9 mouse cellular contexts compared by ENCODE assay signal in the genomic region with DNA sequence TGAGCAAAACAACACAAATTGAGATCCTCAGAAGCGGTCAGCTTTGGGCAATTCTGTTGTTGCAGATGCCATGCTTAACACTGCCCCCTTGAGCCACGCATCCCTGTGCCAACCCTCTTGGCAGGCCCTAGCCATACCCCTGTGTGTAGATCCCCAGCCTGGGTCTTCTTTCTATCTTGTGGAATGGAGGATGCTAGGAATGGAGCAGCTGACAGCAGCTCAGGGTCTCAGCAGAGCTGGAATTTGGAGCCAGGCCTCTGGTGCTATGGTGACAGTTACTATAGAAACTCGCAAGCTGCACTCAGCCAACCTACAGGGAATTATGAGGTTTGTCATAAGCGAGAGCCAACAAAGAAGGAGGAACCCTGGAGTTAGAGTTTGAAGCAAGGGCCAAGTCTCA. TPM values are rescaled to one million over a fixed set of nuclear protein-coding genes. Genes with fewer than 3 reads are reported as not detected.
DNase-seq lines count a peak whose midpoint lies in the region; ATAC-seq and TF ChIP-seq lines count a peak whose summit lies in the region.
"Had no signal": no experiment of that assay in that cellular context is flagged by ENCODE, and none has a peak within 500 bp of the region (broad histone marks: within the 10 kb centered on the region; RNA-seq: fewer than 3 reads in every experiment).

No protein-coding gene starts in this region.

- no peaks in the 10 kb centered on the region for H3K36me3 ChIP-seq in neural tube, embryonic 12.5 days
- H3K36me3 ChIP-seq in midbrain, embryonic 13.5 days: no peaks in the 10 kb centered on the region
- H3K36me3 ChIP-seq in liver, postnatal 0 days (replicated peaks; ENCODE audit: insufficient read depth, low read length): no peaks in the 10 kb centered on the region
- no peaks in the 10 kb centered on the region for H3K36me3 ChIP-seq in liver, embryonic 11.5 days (ENCODE audit: control insufficient read depth, insufficient read depth, low read length)

- DNase-seq in neural tube, embryonic 10.5 days (ENCODE audit: extremely low spot score, low spot score): no peak
- peak; percentile 85 to 94 for DNase-seq in layer of hippocampus, adult 18-20 months (ENCODE audit: low spot score in 2 of 2)
- DNase-seq in liver, postnatal 0 days: no peak
- DNase-seq in liver, embryonic 11.5 days (ENCODE audit: low spot score): no peak
- DNase-seq in thymus, postnatal 36 days: no peak
- DNase-seq in c-Kit-positive CD71-positive TER-119-positive erythroid progenitor cells, embryonic 14.5 days (ENCODE audit: low spot score): no peak

- no peak overlapping the region for H3K27ac ChIP-seq in neural tube, embryonic 12.5 days
- H3K27ac ChIP-seq in midbrain, embryonic 13.5 days: peak overlapping the region; percentile 78
- no peak overlapping the region for H3K27ac ChIP-seq in liver, postnatal 0 days (ENCODE audit: low read depth)
- no peak overlapping the region for H3K27ac ChIP-seq in liver, embryonic 11.5 days (ENCODE audit: low read depth, low read length)
- H3K27ac ChIP-seq: stomach, postnatal 0 days had no signal

- no peak overlapping the region for H3K9ac ChIP-seq in neural tube, embryonic 12.5 days
- no peak overlapping the region for H3K9ac ChIP-seq in midbrain, embryonic 13.5 days (replicated peaks)
- no peak overlapping the region for H3K9ac ChIP-seq in liver, postnatal 0 days (replicated peaks)
- H3K9ac ChIP-seq in liver, embryonic 11.5 days (ENCODE audit: low read depth, low read length): no peak overlapping the region

- H3K4me2 ChIP-seq in neural tube, embryonic 12.5 days (replicated peaks): no peak overlapping the region
- 0 out of 2 replicates have a peak overlapping the region, but pooled peaks have one; percentile 6 for H3K4me2 ChIP-seq in midbrain, embryonic 13.5 days (replicated peaks)
- no peak overlapping the region for H3K4me2 ChIP-seq in liver, postnatal 0 days (ENCODE audit: low read depth, low read length)
- H3K4me2 ChIP-seq in liver, embryonic 11.5 days: no peak overlapping the region

- TF ChIP-seq CTCF in liver, postnatal 0 days (IDR thresholded peaks at IDR 0.05; ENCODE audit: low read depth): no peak

- no peak for TF ChIP-seq EP300 in liver, postnatal 0 days (IDR thresholded peaks at IDR 0.05; ENCODE audit: low read depth)

- ATAC-seq in neural tube, embryonic 12.5 days (ENCODE audit: low FRiP score, low read depth): peak; percentile 39; the same call in 1 of the 2 replicates
- ATAC-seq in midbrain, embryonic 13.5 days: peak; percentile 87
- no peak for ATAC-seq in liver, postnatal 0 days
- ATAC-seq in liver, embryonic 11.5 days (replicated peaks; ENCODE audit: low FRiP score): no peak

- no peaks in the 10 kb centered on the region for H3K4me1 ChIP-seq in neural tube, embryonic 12.5 days
- peaks cover 11% of the 10 kb centered on the region for H3K4me1 ChIP-seq in midbrain, embryonic 13.5 days (replicated peaks)
- no peaks in the 10 kb centered on the region for H3K4me1 ChIP-seq in liver, postnatal 0 days (ENCODE audit: insufficient read depth)
- H3K4me1 ChIP-seq in liver, embryonic 11.5 days (replicated peaks; ENCODE audit: control insufficient read depth, insufficient read depth, low read length): no peaks in the 10 kb centered on the region

- WGBS in neural tube, embryonic 12.5 days: 86% methylated on average over 4 of the region's 4 CpGs
- 63% methylated on average over 4 of the region's 4 CpGs for WGBS in midbrain, embryonic 13.5 days
- 78% methylated on average over 4 of the region's 4 CpGs for WGBS in liver, postnatal 0 days (ENCODE audit: insufficient replicate concordance)
- 84% methylated on average over 4 of the region's 4 CpGs for whole genome bisulfite sequencing in liver, embryonic 11.5 days

- no peaks in the 10 kb centered on the region for H3K27me3 ChIP-seq in neural tube, embryonic 12.5 days (replicated peaks)
- no peaks in the 10 kb centered on the region for H3K27me3 ChIP-seq in midbrain, embryonic 13.5 days
- H3K27me3 ChIP-seq in liver, postnatal 0 days (ENCODE audit: insufficient read depth, low read length): no peaks in the 10 kb centered on the region
- H3K27me3 ChIP-seq in liver, embryonic 11.5 days (replicated peaks; ENCODE audit: control insufficient read depth, insufficient read depth, low read length): no peaks in the 10 kb centered on the region; the same call in 1 of the 2 replicates

- H3K9me3 ChIP-seq in neural tube, embryonic 12.5 days: no peaks in the 10 kb centered on the region
- no peaks in the 10 kb centered on the region for H3K9me3 ChIP-seq in midbrain, embryonic 13.5 days
- H3K9me3 ChIP-seq in liver, postnatal 0 days (ENCODE audit: low read length): no peaks in the 10 kb centered on the region
- H3K9me3 ChIP-seq in liver, embryonic 11.5 days (ENCODE audit: control insufficient read depth, low read length): no peaks in the 10 kb centered on the region

- H3K4me3 ChIP-seq in neural tube, embryonic 12.5 days: no peak overlapping the region
- no peak overlapping the region for H3K4me3 ChIP-seq in midbrain, embryonic 13.5 days (replicated peaks)
- no peak overlapping the region for H3K4me3 ChIP-seq in liver, postnatal 0 days (ENCODE audit: low read depth, low read length)
- no peak overlapping the region for H3K4me3 ChIP-seq in liver, embryonic 11.5 days (ENCODE audit: low read depth, low read length)

RNA-seq across cellular contexts. Expression of a gene that starts 23.1 kb away (rescaled TPM):
- polyA plus RNA-seq in neural tube, embryonic 12.5 days (2016; fragmentation: Nextera tagmentation; extraction: Ambion mirVana): 163 and 173 TPM in 2 replicates
- total RNA-seq in layer of hippocampus, adult 18-20 months (2021): 100 to 1,000 TPM; 108 to 110 TPM
- polyA plus RNA-seq in midbrain, embryonic 13.5 days (2015; fragmentation: Nextera tagmentation; extraction: Ambion mirVana): 153 and 163 TPM in 2 replicates
- 13.8 and 16.6 TPM in 2 replicates for polyA plus RNA-seq in liver, postnatal 0 days (2015; fragmentation: Nextera tagmentation; extraction: Ambion mirVana)
- polyA plus RNA-seq in liver, embryonic 11.5 days (2014; fragmentation: Nextera tagmentation; extraction: Ambion mirVana): 39.7 and 40.1 TPM in 2 replicates

Comparison
In these comparisons a context has a peak if more than half of its experiments do, and no peak if none do; other contexts are left out.
1. ATAC-seq: peak in neural tube, embryonic 12.5 days (single experiment) and midbrain, embryonic 13.5 days (single experiment); none in liver, postnatal 0 days (single experiment) and liver, embryonic 11.5 days (single experiment).
2. DNase-seq: peak in layer of hippocampus, adult 18-20 months (2 of 2); none in neural tube, embryonic 10.5 days (single experiment), liver, postnatal 0 days (single experiment), liver, embryonic 11.5 days (single experiment), thymus, postnatal 36 days (0 of 2) and c-Kit-positive CD71-positive TER-119-positive erythroid progenitor cells, embryonic 14.5 days (single experiment).